Comparison of ENCODE assay signal across 18 mouse cellular contexts in the genomic region with DNA sequence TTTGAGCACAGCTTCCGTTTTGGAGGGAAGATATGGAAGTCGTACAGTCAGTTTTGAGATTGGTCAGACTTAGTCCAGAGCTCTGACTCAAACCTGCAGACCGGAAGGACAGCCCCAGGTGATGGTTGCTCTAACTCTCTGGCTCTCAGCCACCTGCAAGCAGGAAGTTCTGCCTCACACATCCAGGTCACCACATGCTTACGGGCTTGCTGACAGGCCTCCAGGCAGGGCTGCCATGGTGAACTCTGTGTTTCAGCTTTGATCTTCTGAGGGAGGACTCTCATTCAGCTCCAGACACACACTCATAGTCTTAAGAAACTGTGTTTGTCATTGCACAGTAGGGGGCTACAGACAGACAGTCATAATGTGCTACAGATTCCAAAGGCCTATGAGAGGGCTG.
"Had no signal": no experiment of that assay in that cellular context is flagged by ENCODE, and none has a peak within 500 bp of the region (broad histone marks: within the 10 kb centered on the region; RNA-seq: fewer than 3 reads in every experiment).

No protein-coding gene starts in this region.

- H3K27ac ChIP-seq: liver, embryonic 14.5 days; midbrain, embryonic 10.5 days; midbrain, embryonic 12.5 days; neural tube, embryonic 13.5 days; neural tube, embryonic 15.5 days; stomach, embryonic 15.5 days; stomach, postnatal 0 days had no signal

- H3K9me3 ChIP-seq: midbrain, embryonic 10.5 days; midbrain, embryonic 12.5 days; neural tube, embryonic 13.5 days; neural tube, embryonic 15.5 days; stomach, embryonic 15.5 days had no signal

- H3K9ac ChIP-seq: liver, embryonic 14.5 days; lung, embryonic 14.5 days; midbrain, embryonic 12.5 days; neural tube, embryonic 13.5 days; neural tube, embryonic 15.5 days; stomach, embryonic 15.5 days had no signal

- H3K27me3 ChIP-seq: midbrain, embryonic 12.5 days; neural tube, embryonic 13.5 days; neural tube, embryonic 15.5 days; stomach, embryonic 15.5 days had no signal

- DNase-seq: lung, adult 18-20 months; lung, embryonic 14.5 days; lung, postnatal 10 days; lung, postnatal 4 days; midbrain, embryonic 14.5 days; retina, postnatal 1 day; right cerebral cortex, adult 18-20 months; right cerebral cortex, postnatal 25 days; right cerebral cortex, postnatal 4 days; spleen, adult 18-20 months had no signal

- H3K4me2 ChIP-seq: lung, embryonic 14.5 days; midbrain, embryonic 12.5 days; neural tube, embryonic 13.5 days; neural tube, embryonic 15.5 days; stomach, embryonic 15.5 days had no signal

- H3K36me3 ChIP-seq: midbrain, embryonic 10.5 days; midbrain, embryonic 12.5 days; neural tube, embryonic 13.5 days; neural tube, embryonic 15.5 days; stomach, embryonic 15.5 days had no signal

- H3K4me3 ChIP-seq: midbrain, embryonic 10.5 days; midbrain, embryonic 12.5 days; myocyte; neural tube, embryonic 13.5 days; neural tube, embryonic 15.5 days; stomach, embryonic 15.5 days had no signal
